Mouse (Mus musculus): Measurements from ENCODE around the gene Dennd1b.

- TF ChIP-seq POLR2A (IDR thresholded peaks at IDR 0.05; ENCODE audit: borderline replicate concordance, extremely low read depth, low read depth, low read length) (no peak), CTCF (IDR thresholded peaks at IDR 0.05; ENCODE audit: insufficient read depth, low read length) (no peak)
Measured at GRCm38 (mm10) chr1:139215311-139215710, 252.1 kb downstream of the Dennd1b start.
